Mouse (Mus musculus) forebrain, embryonic 12.5 days (tissue): Measurements from ENCODE around the gene Pdzrn3. TPM values are rescaled to one million over a fixed set of nuclear protein-coding genes. Genes with fewer than 3 reads are reported as not detected.

Experiments
- ATAC-seq: fragments of 200-750 bp; cut with Nextera tagmentation; 2 replicates; pipeline ENCODE4 v1.8.0; 2017; ENCODE audit warnings: moderate TSS enrichment; ENCODE audit not compliant: low FRiP score
- H3K27ac ChIP-seq: fragments of 300-500 bp; sonication (generic); 2 replicates; pipeline ENCODE4 v1.5.1; 2016; ENCODE audit warnings: mild to moderate bottlenecking
- H3K27me3 ChIP-seq: fragments of 300-500 bp; sonication (generic); 2 replicates; pipeline ENCODE4 v1.6.1; 2016; ENCODE audit warnings: mild to moderate bottlenecking
- H3K36me3 ChIP-seq: fragments of 300-500 bp; sonication (generic); replicated peaks from 2 replicates; pipeline ENCODE4 v1.6.1; 2016; ENCODE audit warnings: mild to moderate bottlenecking
- H3K4me1 ChIP-seq: fragments of 300-500 bp; sonication (generic); 2 replicates; pipeline ENCODE4 v1.6.1; 2016
- H3K4me2 ChIP-seq: fragments of 300-500 bp; sonication (generic); 2 replicates; pipeline ENCODE4 v1.6.1; 2016; ENCODE audit warnings: mild to moderate bottlenecking, moderate library complexity
- H3K4me3 ChIP-seq: fragments of 300-500 bp; sonication (generic); replicated peaks from 2 replicates; pipeline ENCODE4 v1.5.1; 2016; ENCODE audit warnings: mild to moderate bottlenecking
- H3K9ac ChIP-seq: fragments of 300-500 bp; sonication (generic); 2 replicates; pipeline ENCODE4 v1.6.1; 2016; ENCODE audit warnings: mild to moderate bottlenecking
- H3K9me3 ChIP-seq: fragments of 300-500 bp; sonication (generic); 2 replicates; pipeline ENCODE4 v1.6.1; 2016
- WGBS: fragments of 180-500 bp; shearing (Covaris S2); methylation state at CpG from one replicate; pipeline ENCODE4 v1.1.7; 2016; 5-methylcytosine and 5-hydroxymethylcytosine counted together
- polyA plus RNA-seq: library from polyadenylated mRNA; unstranded; fragments of >200 nt; fragmentation: Nextera tagmentation; extraction: Ambion mirVana; gene quantifications from 2 replicates; pipeline ENCODE4 v1.2.1, GENCODE M21; 2016

The Pdzrn3 gene
- 7.7 and 8.8 TPM in 2 replicates for polyA plus RNA-seq

DNA sequence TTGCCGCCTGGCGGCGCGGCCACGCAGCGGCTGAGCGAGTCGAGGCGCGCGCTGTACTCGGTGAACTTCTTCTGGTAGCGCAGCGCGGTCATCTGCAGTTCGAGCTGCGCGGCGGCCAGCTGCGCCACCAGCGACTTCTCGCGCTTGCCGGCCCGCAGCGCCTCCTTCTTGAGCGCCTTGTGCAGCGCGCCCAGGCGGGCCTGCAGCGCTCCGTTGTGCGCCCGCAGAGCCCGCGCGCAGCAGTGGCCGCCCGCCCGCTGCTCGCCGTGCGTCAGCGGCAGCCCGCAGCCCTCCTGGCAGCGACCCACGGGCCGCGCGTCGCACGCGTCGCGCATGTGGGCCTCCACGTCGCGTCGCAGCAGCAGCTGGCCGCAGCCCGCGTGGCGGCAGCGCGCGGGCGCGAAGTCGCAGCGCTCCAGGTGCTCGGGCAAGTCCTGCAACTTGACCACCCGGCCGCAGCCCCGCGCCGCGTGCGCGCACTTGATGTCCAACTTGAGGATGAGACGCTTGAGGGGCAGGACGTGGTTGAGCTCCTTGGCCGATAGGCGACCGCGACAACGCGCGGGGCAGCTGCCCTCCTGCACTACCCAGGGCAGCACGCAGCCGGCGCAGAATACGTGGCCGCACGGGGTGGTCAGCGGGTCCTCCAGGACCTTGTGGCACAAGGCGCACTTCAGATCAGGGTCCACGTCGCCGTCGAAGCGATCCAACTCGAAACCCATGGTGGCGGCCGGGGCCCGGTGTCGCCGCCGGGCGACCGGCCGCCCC, at the start of gene Pdzrn3:
Pdzrn3 (minus strand) TSS at position 731 of the 768 bp plus-strand sequence.
- H3K4me3 ChIP-seq: peak within 1 kb of the TSS; percentile 62
- H3K9me3 ChIP-seq: no peaks in the 10 kb centered on the region
- H3K27me3 ChIP-seq: peaks cover 52% of the 10 kb centered on the region
- H3K36me3 ChIP-seq: no peaks in the 10 kb centered on the region
- H3K27ac ChIP-seq: peak within 1 kb of the TSS; percentile 63; the same call in 1 of the 2 replicates
- peaks cover 34% of the 10 kb centered on the region for H3K4me1 ChIP-seq
- ATAC-seq: peak; percentile 77
- H3K9ac ChIP-seq: peak within 1 kb of the TSS; percentile 63
- WGBS: under 1% methylated on average over 102 of the region's 111 CpGs
- peak within 1 kb of the TSS; percentile 100 for H3K4me2 ChIP-seq

GRCm38 (mm10) chr6:101427296-101427695, 49.6 kb upstream of the Pdzrn3 start:
- H3K4me3 ChIP-seq: no peak overlapping the region
- H3K4me2 ChIP-seq: no peak overlapping the region
- no peaks in the 10 kb centered on the region for H3K36me3 ChIP-seq
- peaks cover 7% of the 10 kb centered on the region; the same call in 1 of the 2 replicates for H3K4me1 ChIP-seq
- no peak for ATAC-seq
- H3K9ac ChIP-seq: no peak overlapping the region
- H3K27ac ChIP-seq: no peak overlapping the region
- WGBS: over 99% methylated on average over 3 of the region's 3 CpGs
- H3K27me3 ChIP-seq: peaks cover 5% of the 10 kb centered on the region; the same call in 1 of the 2 replicates
- H3K9me3 ChIP-seq: no peaks in the 10 kb centered on the region

DNA sequence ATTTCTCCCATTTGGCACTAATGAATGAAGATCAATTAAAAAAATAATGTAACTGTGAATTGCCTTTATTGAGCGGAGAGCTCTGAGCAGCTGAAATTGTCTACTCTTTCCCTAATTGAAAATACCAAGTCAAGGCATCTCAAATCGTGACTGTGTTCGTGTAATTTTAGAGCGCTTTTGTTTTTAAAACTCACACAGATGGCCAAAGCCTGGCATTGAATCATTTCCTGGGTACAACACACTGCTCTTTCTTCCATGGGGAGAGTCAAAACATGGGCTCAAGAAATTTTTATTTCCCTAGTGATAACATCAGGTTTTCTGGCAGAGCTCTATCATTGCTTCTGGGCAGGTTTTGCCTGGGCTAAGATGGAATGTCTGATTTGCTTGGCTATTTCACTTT, 48.6 kb upstream of the Pdzrn3 start:
- Histone ChIP-seq H3K4me2 (no peak overlapping the region), H3K27ac (no peak overlapping the region), H3K36me3 (no peaks in the 10 kb centered on the region), H3K9ac (no peak overlapping the region), H3K9me3 (no peaks in the 10 kb centered on the region), H3K4me1 (peaks cover 12% of the 10 kb centered on the region; the same call in 1 of the 2 replicates), H3K4me3 (no peak overlapping the region), H3K27me3 (peaks cover 5% of the 10 kb centered on the region; the same call in 1 of the 2 replicates)
- WGBS: 54% methylated on average over 4 of the region's 4 CpGs
- ATAC-seq: no peak

DNA sequence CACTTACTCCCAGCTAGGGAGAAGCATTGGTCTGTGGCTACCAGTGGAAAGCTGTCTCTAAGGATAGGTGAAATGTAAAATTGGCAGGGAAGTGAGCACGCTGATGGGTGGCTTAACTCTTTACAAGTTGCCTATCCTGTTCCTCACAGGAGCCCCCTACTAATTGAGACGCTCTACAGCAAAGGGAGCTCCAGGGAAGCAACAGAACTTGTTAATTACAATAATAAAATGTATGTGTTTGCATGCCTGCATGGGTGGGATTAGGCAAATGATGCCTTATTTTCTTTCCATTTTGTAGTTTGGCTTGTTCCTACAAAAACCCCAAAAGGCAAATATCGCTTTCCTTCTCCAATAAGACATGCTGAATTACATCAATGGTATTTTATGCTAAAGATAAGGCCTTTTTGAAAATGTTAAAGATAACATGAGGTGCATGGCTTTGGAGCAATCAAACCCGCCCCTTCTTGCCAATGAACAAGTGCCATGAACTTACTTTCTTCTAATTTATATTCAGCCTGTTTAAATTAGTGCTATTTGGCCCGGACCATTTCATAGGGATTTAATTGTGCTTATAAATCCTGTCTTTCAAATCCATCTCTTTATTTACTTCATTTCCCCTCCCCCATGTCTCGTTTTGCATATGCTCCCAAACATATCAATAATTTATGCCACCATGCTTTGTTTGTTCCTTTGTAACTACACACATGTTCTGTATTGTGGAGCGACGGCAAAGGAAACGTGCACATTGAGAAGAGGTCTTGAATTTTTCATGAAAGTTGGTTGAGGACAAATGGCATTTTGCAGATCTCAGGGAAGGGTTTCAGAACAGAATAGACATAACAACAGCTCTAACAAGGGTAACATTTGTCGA, 44.6 kb upstream of the Pdzrn3 start:
- H3K9ac ChIP-seq: no peak overlapping the region
- H3K4me1 ChIP-seq: peaks cover 12% of the 10 kb centered on the region; the same call in 1 of the 2 replicates
- no peak overlapping the region for H3K4me2 ChIP-seq
- H3K27ac ChIP-seq: no peak overlapping the region
- no peaks in the 10 kb centered on the region for H3K9me3 ChIP-seq
- no peaks in the 10 kb centered on the region for H3K27me3 ChIP-seq
- WGBS: 40% methylated on average over 10 of the region's 10 CpGs
- H3K4me3 ChIP-seq: no peak overlapping the region
- H3K36me3 ChIP-seq: no peaks in the 10 kb centered on the region
- peak; percentile 41; the same call in 1 of the 2 replicates for ATAC-seq

- Histone ChIP-seq H3K4me3 (no peak overlapping the region), H3K27ac (no peak overlapping the region), H3K9ac (no peak overlapping the region), H3K36me3 (no peaks in the 10 kb centered on the region), H3K4me2 (no peak overlapping the region), H3K4me1 (peaks cover 12% of the 10 kb centered on the region; the same call in 1 of the 2 replicates), H3K9me3 (no peaks in the 10 kb centered on the region), H3K27me3 (no peaks in the 10 kb centered on the region)
- 69% methylated on average over 5 of the region's 5 CpGs for WGBS
- no peak for ATAC-seq
These were observed 40.5 kb upstream of the Pdzrn3 start for GRCm38 (mm10) chr6:101418213-101418612.

GRCm38 (mm10) chr6:101411701-101412100, 34.0 kb upstream of the Pdzrn3 start:
- no peaks in the 10 kb centered on the region for H3K9me3 ChIP-seq
- ATAC-seq: 0 out of 2 replicates have a peak, but pooled peaks have one; percentile 44
- 11% methylated on average over 1 of the region's 1 CpGs for WGBS

DNA sequence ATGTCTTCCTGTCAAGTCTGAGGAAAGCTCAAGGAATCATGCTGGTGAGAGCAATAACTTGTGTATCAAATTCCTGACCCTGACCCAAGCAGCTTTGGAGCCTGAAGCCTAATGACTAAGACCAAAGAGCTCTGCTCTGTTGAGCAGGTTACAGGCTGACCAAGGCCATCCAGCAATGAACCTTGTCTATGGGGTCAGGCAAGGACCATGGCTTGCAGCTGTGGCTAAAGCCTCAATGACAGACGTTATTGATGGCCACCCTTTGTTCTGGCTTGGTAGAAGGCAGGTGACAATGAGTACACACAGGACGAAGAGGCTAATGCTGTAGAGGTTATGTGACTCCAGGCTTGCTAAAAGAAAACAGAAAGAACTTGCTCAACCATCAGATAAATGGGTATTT, 33.4 kb upstream of the Pdzrn3 start:
- Histone ChIP-seq H3K9ac (no peak overlapping the region), H3K27me3 (no peaks in the 10 kb centered on the region), H3K4me1 (no peaks in the 10 kb centered on the region), H3K27ac (no peak overlapping the region), H3K36me3 (no peaks in the 10 kb centered on the region), H3K4me3 (no peak overlapping the region), H3K9me3 (no peaks in the 10 kb centered on the region), H3K4me2 (no peak overlapping the region)
- no peak for ATAC-seq
- WGBS: 19% methylated on average over 2 of the region's 2 CpGs

More at GRCm38 (mm10) chr6:101411701-101412100, 34.0 kb upstream of the Pdzrn3 start:
- Histone ChIP-seq H3K36me3 (no peaks in the 10 kb centered on the region), H3K4me2 (no peak overlapping the region), H3K9ac (no peak overlapping the region), H3K27ac (no peak overlapping the region), H3K4me1 (no peaks in the 10 kb centered on the region), H3K27me3 (no peaks in the 10 kb centered on the region), H3K4me3 (no peak overlapping the region)

DNA sequence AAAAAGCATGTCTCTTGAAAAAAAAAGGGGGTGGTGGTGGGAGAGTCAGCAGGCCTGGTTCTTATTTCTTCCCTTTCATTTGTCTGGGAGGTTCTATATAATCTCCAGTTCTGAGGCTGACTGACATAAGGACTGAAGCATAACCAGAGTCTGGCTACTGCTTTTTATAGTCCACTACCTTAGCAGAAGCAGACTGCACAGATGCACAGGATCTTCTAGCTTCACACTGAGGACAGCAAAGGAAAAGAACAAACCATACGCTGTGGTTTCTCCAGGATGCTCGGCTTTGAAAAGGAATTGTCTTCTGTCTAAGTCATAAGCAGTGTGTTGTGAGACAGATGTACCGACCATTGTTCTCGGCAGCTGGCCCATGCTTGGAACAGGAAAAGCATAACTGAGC, 19.0 kb upstream of the Pdzrn3 start:
- H3K27ac ChIP-seq: no peak overlapping the region
- no peaks in the 10 kb centered on the region for H3K9me3 ChIP-seq
- no peaks in the 10 kb centered on the region for H3K27me3 ChIP-seq
- no peak for ATAC-seq
- WGBS: 89% methylated on average over 4 of the region's 4 CpGs
- no peak overlapping the region for H3K4me3 ChIP-seq
- no peaks in the 10 kb centered on the region for H3K4me1 ChIP-seq
- no peaks in the 10 kb centered on the region for H3K36me3 ChIP-seq
- no peak overlapping the region for H3K4me2 ChIP-seq
- no peak overlapping the region for H3K9ac ChIP-seq

GRCm38 (mm10) chr6:101395908-101396307, 18.2 kb upstream of the Pdzrn3 start:
- Histone ChIP-seq H3K4me1 (no peaks in the 10 kb centered on the region), H3K27ac (no peak overlapping the region)
- 94% methylated on average over 6 of the region's 6 CpGs for WGBS

DNA sequence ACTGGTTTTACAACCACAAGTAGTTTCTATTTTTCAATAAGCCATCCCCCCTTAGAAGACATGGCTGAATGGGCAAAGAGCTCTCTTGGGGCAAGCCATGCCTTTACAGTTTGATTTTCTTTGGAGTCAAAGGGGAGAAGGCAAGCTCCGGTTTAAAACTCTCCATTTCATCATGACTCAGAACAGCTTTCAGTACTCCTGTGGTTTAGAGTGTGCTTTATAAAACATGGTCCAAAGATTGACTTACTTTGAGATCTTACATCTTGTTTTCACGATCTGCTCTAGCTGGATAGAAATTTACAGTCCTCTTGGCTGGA, 15.1 kb upstream of the Pdzrn3 start:
- Histone ChIP-seq H3K9ac (no peak overlapping the region), H3K4me3 (no peak overlapping the region), H3K36me3 (no peaks in the 10 kb centered on the region), H3K9me3 (no peaks in the 10 kb centered on the region), H3K4me1 (no peaks in the 10 kb centered on the region), H3K27ac (no peak overlapping the region), H3K4me2 (no peak overlapping the region), H3K27me3 (no peaks in the 10 kb centered on the region)
- ATAC-seq: no peak
- 92% methylated on average over 2 of the region's 2 CpGs for WGBS

More at GRCm38 (mm10) chr6:101395908-101396307, 18.2 kb upstream of the Pdzrn3 start:
- H3K4me3 ChIP-seq: no peak overlapping the region
- no peaks in the 10 kb centered on the region for H3K36me3 ChIP-seq
- no peak overlapping the region for H3K4me2 ChIP-seq
- H3K9me3 ChIP-seq: no peaks in the 10 kb centered on the region
- no peaks in the 10 kb centered on the region for H3K27me3 ChIP-seq
- ATAC-seq: no peak
- no peak overlapping the region for H3K9ac ChIP-seq

DNA sequence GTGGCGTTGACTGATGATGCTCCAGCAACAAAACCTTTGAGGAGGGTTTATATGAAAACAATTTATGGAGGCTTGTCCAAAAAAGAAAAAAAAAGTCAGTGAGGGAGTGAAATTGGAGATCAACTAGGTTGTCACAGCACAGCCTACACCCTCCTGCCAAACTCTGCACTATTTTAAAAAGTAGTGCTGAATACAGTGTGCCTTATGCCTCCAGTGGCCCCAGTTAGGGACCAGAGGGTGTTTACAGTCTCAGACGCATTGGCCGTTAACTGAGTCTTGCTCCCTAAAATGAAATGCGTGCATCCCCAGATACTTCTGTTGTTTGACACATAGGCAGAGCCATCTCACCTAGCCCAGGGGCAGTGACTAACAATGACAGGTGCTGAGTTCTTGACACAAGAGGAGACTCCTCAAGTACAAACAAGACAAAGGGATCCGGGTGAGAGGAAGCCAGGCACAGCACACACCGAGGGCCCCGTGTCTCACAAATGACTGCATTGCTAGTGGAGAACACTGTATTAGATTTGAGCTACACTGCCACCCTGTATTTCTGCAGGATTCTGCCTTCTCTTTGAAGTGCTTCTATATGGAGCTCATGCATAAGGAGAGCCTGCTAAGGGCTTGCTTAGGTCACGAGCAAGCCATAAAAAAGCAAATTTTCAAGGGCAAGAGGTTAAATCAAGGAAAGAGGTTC, 14.6 kb upstream of the Pdzrn3 start:
- Histone ChIP-seq H3K27ac (no peak overlapping the region), H3K27me3 (no peaks in the 10 kb centered on the region), H3K36me3 (no peaks in the 10 kb centered on the region), H3K4me1 (no peaks in the 10 kb centered on the region), H3K9me3 (no peaks in the 10 kb centered on the region), H3K9ac (no peak overlapping the region), H3K4me2 (no peak overlapping the region), H3K4me3 (no peak overlapping the region)
- WGBS: 85% methylated on average over 8 of the region's 8 CpGs
- no peak for ATAC-seq

GRCm38 (mm10) chr6:101385490-101385889, 7.8 kb upstream of the Pdzrn3 start:
- Histone ChIP-seq H3K4me2 (no peak overlapping the region), H3K4me3 (no peak overlapping the region), H3K27me3 (peaks cover 19% of the 10 kb centered on the region), H3K9ac (no peak overlapping the region), H3K4me1 (no peaks in the 10 kb centered on the region), H3K9me3 (no peaks in the 10 kb centered on the region), H3K27ac (no peak overlapping the region), H3K36me3 (no peaks in the 10 kb centered on the region)
- 64% methylated on average over 7 of the region's 7 CpGs for WGBS
- no peak; the same call in 1 of the 2 replicates for ATAC-seq
